Mouse (Mus musculus) left cerebral cortex, adult 8-10 months (tissue): ENCODE results near the gene Pga5. TPM values are rescaled to one million over a fixed set of nuclear protein-coding genes. Genes with fewer than 3 reads are reported as not detected.

Source experiments
- DNase-seq, 2 experiments: peaks; one replicate each; pipeline ENCODE4 v3.0.0; 2022; ENCODE audit warnings: low spot score in 2 of 2
- total RNA-seq, 4 experiments: library from RNA; stranded (reverse); gene quantifications; 2 replicates each; pipeline ENCODE4 v1.2.4; 2022

The Pga5 gene
- total RNA-seq, 4 experiments from 2014 or later: not detected

- DNase-seq: no peak
Observed at GRCm38 (mm10) chr19:10703470-10703869, 25.6 kb upstream of the Pga5 start.

- DNase-seq: no peak
Observed at GRCm38 (mm10) chr19:10702125-10702524, 24.3 kb upstream of the Pga5 start.

- DNase-seq: no peak
Observed at GRCm38 (mm10) chr19:10701013-10701726, 23.3 kb upstream of the Pga5 start.

- no peak for DNase-seq
Observed at GRCm38 (mm10) chr19:10699851-10700250, 22.0 kb upstream of the Pga5 start.

GRCm38 (mm10) chr19:10698131-10698991 lies 20.5 kb upstream of the Pga5 start:
- no peak for DNase-seq

GRCm38 (mm10) chr19:10695801-10696200 lies 17.9 kb upstream of the Pga5 start:
- no peak for DNase-seq

GRCm38 (mm10) chr19:10693926-10694682 lies 16.2 kb upstream of the Pga5 start:
- no peak for DNase-seq

GRCm38 (mm10) chr19:10692361-10692760 lies 14.5 kb upstream of the Pga5 start:
- DNase-seq: no peak

GRCm38 (mm10) chr19:10691660-10692059 lies 13.8 kb upstream of the Pga5 start:
- no peak for DNase-seq

GRCm38 (mm10) chr19:10691121-10691520 lies 13.2 kb upstream of the Pga5 start:
- no peak for DNase-seq

- no peak for DNase-seq
Observed at GRCm38 (mm10) chr19:10690336-10690735, 12.5 kb upstream of the Pga5 start.

- no peak for DNase-seq
Observed at GRCm38 (mm10) chr19:10689470-10690166, 11.7 kb upstream of the Pga5 start.

- DNase-seq: peak; percentile 85 to 91
Observed at GRCm38 (mm10) chr19:10688537-10689352, 10.9 kb upstream of the Pga5 start, which contains the start of gene Vps37c. Gene Vps37c (plus strand): TSS chr19:10688735.

- DNase-seq: no peak
Observed at GRCm38 (mm10) chr19:10685727-10686126, 7.9 kb upstream of the Pga5 start.

GRCm38 (mm10) chr19:10685081-10685480 lies 7.2 kb upstream of the Pga5 start:
- no peak for DNase-seq

- no peak for DNase-seq
Observed at GRCm38 (mm10) chr19:10681571-10681970, 3.7 kb upstream of the Pga5 start.

GRCm38 (mm10) chr19:10678772-10679067 lies 849 bp upstream of the Pga5 start:
- no peak for DNase-seq

- DNase-seq: no peak
Observed at GRCm38 (mm10) chr19:10676656-10677055, 1.2 kb downstream of the Pga5 start.

GRCm38 (mm10) chr19:10673275-10673674 lies 4.6 kb downstream of the Pga5 start:
- no peak for DNase-seq

GRCm38 (mm10) chr19:10671854-10672417 lies 5.9 kb downstream of the Pga5 start:
- DNase-seq: no peak
